Mouse (Mus musculus): ENCODE results near the gene Cnot11.
"Not testable (repeated sequence)": the region's sequence is repeated elsewhere in the genome, so short reads cannot be mapped to it uniquely, and the experiment has no call there.

The Cnot11 gene

DNA sequence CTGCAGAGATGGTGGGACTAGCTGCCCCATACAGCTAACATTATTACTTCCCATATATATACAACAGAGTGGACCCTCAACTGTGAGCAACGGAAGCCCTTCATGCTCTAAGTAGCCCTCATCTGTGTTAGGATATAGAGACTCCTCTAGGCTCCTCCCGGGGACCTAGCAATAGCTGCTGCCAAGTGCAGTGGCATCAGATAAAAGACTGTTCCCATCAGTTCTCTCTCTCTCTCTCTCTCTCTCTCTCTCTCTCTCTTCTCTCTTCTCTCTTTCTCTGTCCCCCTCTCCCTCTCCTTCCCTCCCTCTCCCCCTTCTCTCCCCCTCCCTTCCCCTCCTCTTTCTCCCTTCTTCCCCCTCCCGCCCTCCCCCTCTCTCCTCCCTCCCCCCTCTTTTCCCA lies 46.4 kb downstream of the Cnot11 start:
- DNase-seq: no peak

DNA sequence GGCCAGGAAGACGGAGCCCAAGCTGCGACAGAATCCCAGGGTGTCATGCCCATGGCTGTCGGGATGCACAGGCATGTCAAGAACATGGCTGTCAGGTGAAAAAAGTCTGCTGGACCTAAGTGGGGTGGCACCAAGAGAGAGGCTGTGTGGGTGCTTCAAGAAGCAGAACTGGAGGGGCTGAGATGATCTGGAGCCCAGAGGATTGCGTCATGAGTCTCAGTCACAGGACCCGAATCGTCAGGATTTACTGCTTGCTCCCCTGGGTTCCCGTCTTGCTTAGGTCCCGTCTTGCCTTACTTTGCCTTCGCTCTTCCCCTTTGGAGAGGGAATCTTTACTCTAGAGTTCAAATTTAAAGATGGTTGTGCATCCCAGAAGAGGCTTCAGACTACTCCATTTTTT lies 48.4 kb downstream of the Cnot11 start:
- no peak for DNase-seq

DNA sequence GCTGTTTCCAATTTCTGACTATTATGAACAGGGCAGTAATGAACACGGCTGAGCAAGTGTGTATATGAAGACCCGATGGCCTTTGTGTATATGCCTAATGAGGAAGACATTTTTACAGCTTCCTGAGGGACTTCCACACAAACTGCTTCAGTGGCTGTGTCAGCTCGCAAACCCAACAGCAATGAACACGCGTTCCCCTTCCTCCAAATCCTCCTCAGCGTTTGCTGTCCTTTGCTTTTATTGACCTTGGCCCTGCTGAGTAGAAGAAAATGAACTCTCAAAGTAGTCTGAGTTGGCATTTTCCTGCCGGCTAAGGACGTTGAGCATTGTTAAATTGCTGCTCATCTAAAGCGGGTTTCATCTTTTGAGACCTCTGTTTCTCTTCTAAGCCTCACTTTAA lies 50.6 kb downstream of the Cnot11 start:
- DNase-seq: no peak

DNA sequence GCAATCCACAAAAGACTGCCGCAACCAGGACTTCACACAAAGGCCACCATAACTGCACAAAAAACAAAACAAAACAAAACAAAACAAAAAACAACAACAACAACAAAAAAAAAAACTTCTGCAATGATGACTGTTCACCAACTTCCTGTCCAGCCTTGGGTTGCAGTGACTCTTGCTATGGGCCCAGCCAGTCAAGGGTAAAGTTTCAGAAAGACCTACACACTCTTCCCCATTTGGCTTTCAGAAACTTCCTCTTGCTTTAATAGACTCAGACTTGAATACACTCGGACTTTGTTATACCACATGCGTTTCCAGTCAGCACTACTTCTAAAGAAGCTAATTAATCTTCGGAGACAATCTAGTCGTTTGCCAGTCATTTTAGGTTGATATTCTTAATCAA lies 55.4 kb downstream of the Cnot11 start:
- no peak for DNase-seq

DNA sequence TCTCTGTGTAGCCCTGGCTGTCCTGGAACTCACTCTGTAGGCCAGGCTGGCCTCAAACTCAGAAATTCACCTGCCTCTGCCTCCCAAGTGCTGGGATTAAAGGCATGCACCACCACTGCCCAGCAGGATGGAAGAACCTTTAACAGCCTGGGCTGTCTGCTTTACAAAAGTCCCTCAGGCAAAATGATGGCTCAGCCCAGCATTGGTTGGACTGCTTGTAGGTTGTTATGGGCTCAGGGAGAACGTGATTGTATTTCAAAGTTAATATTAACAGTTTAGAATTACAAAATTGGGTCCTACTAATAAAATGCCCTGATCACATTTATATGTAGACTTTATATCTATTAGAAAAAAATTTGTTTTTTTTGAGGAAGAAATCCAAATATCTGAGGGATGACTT lies 56.8 kb downstream of the Cnot11 start:
- DNase-seq: not testable (repeated sequence)

DNA sequence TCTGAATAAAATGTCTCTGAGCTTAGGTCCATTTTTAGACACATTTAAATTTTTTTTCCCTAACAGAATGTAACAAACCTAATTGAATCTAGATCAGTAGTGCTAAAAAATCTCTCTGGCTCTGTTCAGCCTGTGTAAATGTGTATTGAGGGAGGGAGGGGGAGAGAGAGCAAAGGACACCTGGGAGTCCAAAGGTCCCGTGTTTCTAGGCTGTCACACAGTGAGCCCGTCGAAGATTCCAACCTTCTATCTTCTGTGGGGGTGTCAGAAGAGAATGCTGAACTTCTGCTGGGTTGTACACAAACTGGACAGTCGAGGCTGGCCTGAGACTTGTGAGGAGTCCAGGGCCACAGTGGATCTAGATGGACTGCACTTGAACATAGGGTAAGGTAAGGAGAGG lies 57.3 kb downstream of the Cnot11 start:
- peak; percentile 65 to 76 for DNase-seq

DNA sequence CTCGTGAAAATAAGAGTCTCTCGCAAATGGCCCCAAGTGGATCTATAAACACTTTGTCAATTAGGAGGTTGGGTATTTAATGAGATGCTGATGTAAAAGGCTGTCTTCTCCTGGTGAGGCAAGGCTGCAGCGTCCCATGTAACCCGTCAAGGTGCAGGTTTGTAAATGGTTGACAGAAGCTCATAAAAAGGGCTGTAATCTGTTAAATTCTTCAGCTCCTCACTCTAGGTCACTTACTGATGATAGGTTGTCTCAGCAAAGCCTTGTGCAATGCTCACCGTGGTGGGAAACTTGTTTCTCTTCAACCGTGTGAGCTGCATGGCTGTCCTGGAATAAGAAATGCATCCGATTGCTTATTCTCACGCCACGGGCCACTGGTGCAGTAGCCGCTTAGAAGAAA lies 59.0 kb downstream of the Cnot11 start:
- peak; percentile 24 to 51 for DNase-seq

Data from kidney, adult 8-10 months (tissue).